Mouse (Mus musculus): ENCODE results near the gene Wdr62.
"Not testable (repeated sequence)": the region's sequence is repeated elsewhere in the genome, so short reads cannot be mapped to it uniquely, and the experiment has no call there.

Gene Wdr62

GRCm38 (mm10) chr7:30251956-30252954 is 28.0 kb downstream of the Wdr62 start:
- DNase-seq = no peak

GRCm38 (mm10) chr7:30237374-30237773 is 42.8 kb downstream of the Wdr62 start:
- not testable (repeated sequence) for DNase-seq

GRCm38 (mm10) chr7:30235625-30236024 is 44.6 kb downstream of the Wdr62 start, which contains the start of gene Ovol3:
Ovol3 (minus strand) TSS chr7:30235725.
- no peak for DNase-seq

- DNase-seq = no peak
Observed at GRCm38 (mm10) chr7:30235091-30235490, 45.1 kb downstream of the Wdr62 start.

GRCm38 (mm10) chr7:30234276-30234858 is 45.9 kb downstream of the Wdr62 start:
- no peak for DNase-seq

- DNase-seq = peak; percentile 35 to 40
Observed at GRCm38 (mm10) chr7:30233387-30233786, 46.8 kb downstream of the Wdr62 start.

GRCm38 (mm10) chr7:30232631-30233148 is 47.5 kb downstream of the Wdr62 start:
- DNase-seq = peak; percentile 61 to 66

- peak; percentile 99 for DNase-seq
Observed at GRCm38 (mm10) chr7:30231669-30232454, 48.4 kb downstream of the Wdr62 start, which contains the start of the genes Polr2i and Tbcb. Polr2i (plus strand) TSS chr7:30231948. Tbcb (minus strand) TSS chr7:30232272.

GRCm38 (mm10) chr7:30231328-30231668 is 48.9 kb downstream of the Wdr62 start:
- no peak for DNase-seq

- DNase-seq = no peak
Observed at GRCm38 (mm10) chr7:30224206-30224605, 56.0 kb downstream of the Wdr62 start.

GRCm38 (mm10) chr7:30222205-30222604 is 58.0 kb downstream of the Wdr62 start:
- DNase-seq = no peak

GRCm38 (mm10) chr7:30221433-30221832 is 58.8 kb downstream of the Wdr62 start:
- DNase-seq = no peak

- DNase-seq = no peak
Observed at GRCm38 (mm10) chr7:30220008-30220356, 60.2 kb downstream of the Wdr62 start.

GRCm38 (mm10) chr7:30219293-30220007 is 60.8 kb downstream of the Wdr62 start:
- peak; percentile 57 to 62 for DNase-seq

GRCm38 (mm10) chr7:30217277-30217676 is 62.9 kb downstream of the Wdr62 start:
- no peak for DNase-seq

- DNase-seq = peak; percentile 83 to 87
Observed at GRCm38 (mm10) chr7:30216723-30217151, 63.5 kb downstream of the Wdr62 start.

GRCm38 (mm10) chr7:30215875-30216274 is 64.3 kb downstream of the Wdr62 start:
- DNase-seq = no peak

GRCm38 (mm10) chr7:30213881-30214280 is 66.3 kb downstream of the Wdr62 start:
- DNase-seq = no peak

GRCm38 (mm10) chr7:30211025-30211424 is 69.2 kb downstream of the Wdr62 start:
- DNase-seq = no peak

- DNase-seq = not testable (repeated sequence)
Observed at GRCm38 (mm10) chr7:30206364-30206763, 73.9 kb downstream of the Wdr62 start.

- DNase-seq = peak; percentile 77 to 88
Observed at GRCm38 (mm10) chr7:30205383-30205782, 74.8 kb downstream of the Wdr62 start.

GRCm38 (mm10) chr7:30204380-30204779 is 75.8 kb downstream of the Wdr62 start:
- no peak for DNase-seq

All from cerebellum, postnatal 36 days (tissue).